ENCODE assay signal across 12 mouse cellular contexts in the genomic region with DNA sequence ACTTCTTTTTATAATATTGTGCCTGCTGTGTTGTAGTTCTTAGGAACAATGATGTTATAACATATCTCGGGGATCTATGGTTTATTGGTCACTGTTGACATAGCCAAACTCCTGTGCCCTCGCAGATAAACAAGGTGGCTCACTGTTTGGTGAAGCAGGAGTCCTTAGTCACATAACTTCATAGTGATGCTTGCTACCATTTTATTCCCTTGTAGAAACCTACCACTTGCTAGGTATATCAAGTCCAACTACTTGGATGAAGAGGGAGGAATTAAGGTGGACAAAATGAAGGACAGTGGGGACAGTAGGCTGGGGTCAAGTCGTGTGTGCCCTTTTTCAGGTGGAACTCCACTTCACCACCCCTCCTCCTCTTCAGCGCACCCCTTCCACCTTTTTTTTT.
A peak's percentile ranks its signal among the peaks of the same experiment; 100 is the strongest.
DNase-seq lines count a peak whose midpoint lies in the region.
"Had no signal": no experiment of that assay in that cellular context is flagged by ENCODE, and none has a peak within 500 bp of the region (broad histone marks: within the 10 kb centered on the region; RNA-seq: fewer than 3 reads in every experiment).

No protein-coding gene starts in this region.

- H3K27ac ChIP-seq in brown adipose tissue, adult 24 weeks (replicated peaks; ENCODE audit: low read depth, low read length): peak overlapping the region; percentile 87; the same call in 1 of the 2 replicates
- H3K27ac ChIP-seq: embryonic facial prominence, embryonic 13.5 days; embryonic facial prominence, embryonic 15.5 days; forebrain, embryonic 10.5 days; forebrain, embryonic 12.5 days had no signal

- H3K4me1 ChIP-seq in brown adipose tissue, adult 24 weeks (ENCODE audit: control insufficient read depth, insufficient read depth, insufficient read length, low read length): peaks cover 14% of the 10 kb centered on the region
- H3K4me1 ChIP-seq: embryonic facial prominence, embryonic 13.5 days; embryonic facial prominence, embryonic 15.5 days had no signal

- H3K4me3 ChIP-seq in brown adipose tissue, adult 24 weeks (ENCODE audit: insufficient read depth, low read depth, low read length): no peak overlapping the region
- H3K4me3 ChIP-seq: embryonic facial prominence, embryonic 13.5 days; embryonic facial prominence, embryonic 15.5 days; erythroblast, embryonic 14.5 days; forebrain, embryonic 10.5 days; forebrain, embryonic 12.5 days had no signal

- DNase-seq in cerebellum, adult 9-10 months: peak; percentile 25
- no peak for DNase-seq in cerebellum, adult 8-10 months
- peak; percentile 88 for DNase-seq in A20 (ENCODE audit: low read depth, low spot score)
- no peak for DNase-seq in spleen, postnatal 14 days (ENCODE audit: low spot score in 2 of 2)
- DNase-seq: adrenal gland, adult 8-10 months; embryo, embryonic 11 days had no signal

Comparison
In these comparisons a context has a peak if more than half of its experiments do, and no peak if none do; other contexts are left out.
1. DNase-seq: peak in cerebellum, adult 9-10 months (single experiment) and A20 (single experiment); none in cerebellum, adult 8-10 months (single experiment) and spleen, postnatal 14 days (0 of 2).